Mouse (Mus musculus) adrenal gland, postnatal 10 days (tissue): ENCODE data around the gene Magt1. TPM values are rescaled to one million over a fixed set of nuclear protein-coding genes. Genes with fewer than 3 reads are reported as not detected.
"Not testable (repeated sequence)": the region's sequence is repeated elsewhere in the genome, so short reads cannot be mapped to it uniquely, and the experiment has no call there.

Experiments
- DNase-seq: peaks from one replicate; pipeline ENCODE4 v3.0.0; 2021; ENCODE audit warnings: mixed read lengths
- total RNA-seq, 2 experiments: library from RNA; stranded (reverse); gene quantifications; 2 replicates each; pipeline ENCODE4 v1.2.3; 2021

The Magt1 gene
- total RNA-seq, 2 experiments from 2014 or later: 55.0 to 59.2 TPM

- no peak for DNase-seq
Observed at GRCm38 (mm10) chrX:105953999-105954398, 57.7 kb downstream of the Magt1 start.

GRCm38 (mm10) chrX:105946357-105946756 lies 65.3 kb downstream of the Magt1 start:
- no peak for DNase-seq

DNA sequence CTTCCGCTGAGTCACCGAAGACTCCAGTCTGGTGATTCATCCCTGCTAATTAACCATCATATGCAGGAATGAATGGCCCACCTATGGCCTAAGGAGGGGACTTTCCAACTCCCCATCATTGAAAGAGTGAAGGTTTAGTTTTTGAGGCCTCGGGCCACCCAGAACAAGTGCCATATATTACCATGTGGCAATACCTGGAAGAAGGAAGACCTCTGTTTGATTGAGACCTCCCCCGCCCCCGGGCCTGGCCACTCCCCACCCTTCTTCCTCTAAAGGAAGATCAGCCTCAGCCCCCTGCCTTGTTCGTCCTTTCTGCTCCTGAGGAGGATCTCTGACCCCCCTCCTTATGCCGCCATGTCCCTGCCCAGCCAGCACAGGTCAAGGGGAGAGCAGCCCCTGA lies 72.5 kb downstream of the Magt1 start:
- DNase-seq: no peak

- no peak for DNase-seq
Observed at GRCm38 (mm10) chrX:105937736-105938135, 74.0 kb downstream of the Magt1 start.

- peak; percentile 2 for DNase-seq
Observed at GRCm38 (mm10) chrX:105934341-105934740, 77.4 kb downstream of the Magt1 start.

- no peak for DNase-seq
Observed at GRCm38 (mm10) chrX:105929478-105930038, 82.1 kb downstream of the Magt1 start.

DNA sequence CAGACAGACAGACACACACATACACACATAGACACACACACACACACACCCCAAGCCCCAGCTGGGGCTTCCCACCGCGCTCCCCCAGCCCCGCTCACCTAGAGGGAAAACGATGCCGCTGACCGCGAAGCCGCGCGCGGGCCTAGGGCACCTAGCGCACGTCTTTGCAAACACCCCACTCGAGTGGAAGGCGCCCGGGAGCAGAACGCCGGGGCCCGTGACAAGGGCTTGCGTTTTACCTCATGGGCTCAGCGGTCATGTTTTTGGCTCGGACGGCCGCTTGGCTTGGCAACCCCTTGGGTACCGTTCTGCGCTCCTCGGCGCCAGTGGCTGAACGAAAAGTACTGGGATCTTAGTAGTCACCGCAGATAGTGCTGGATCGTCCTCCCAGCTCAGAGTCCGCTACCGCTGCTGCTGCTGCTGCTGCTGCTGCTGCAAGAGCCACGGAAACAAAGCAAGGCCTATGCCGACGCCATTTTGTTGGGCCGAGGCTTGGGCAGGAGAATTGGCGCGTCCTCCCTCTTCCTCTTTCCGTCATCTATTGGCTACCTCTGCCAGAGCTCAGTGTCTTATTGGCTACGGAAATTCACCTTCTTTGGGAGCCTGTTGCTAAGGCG lies 82.7 kb downstream of the Magt1 start, which contains the start of gene Atrx:
Gene Atrx, minus strand, starts transcription at position 543 of the 617 bp plus-strand sequence.
- DNase-seq: peak; percentile 74

DNA sequence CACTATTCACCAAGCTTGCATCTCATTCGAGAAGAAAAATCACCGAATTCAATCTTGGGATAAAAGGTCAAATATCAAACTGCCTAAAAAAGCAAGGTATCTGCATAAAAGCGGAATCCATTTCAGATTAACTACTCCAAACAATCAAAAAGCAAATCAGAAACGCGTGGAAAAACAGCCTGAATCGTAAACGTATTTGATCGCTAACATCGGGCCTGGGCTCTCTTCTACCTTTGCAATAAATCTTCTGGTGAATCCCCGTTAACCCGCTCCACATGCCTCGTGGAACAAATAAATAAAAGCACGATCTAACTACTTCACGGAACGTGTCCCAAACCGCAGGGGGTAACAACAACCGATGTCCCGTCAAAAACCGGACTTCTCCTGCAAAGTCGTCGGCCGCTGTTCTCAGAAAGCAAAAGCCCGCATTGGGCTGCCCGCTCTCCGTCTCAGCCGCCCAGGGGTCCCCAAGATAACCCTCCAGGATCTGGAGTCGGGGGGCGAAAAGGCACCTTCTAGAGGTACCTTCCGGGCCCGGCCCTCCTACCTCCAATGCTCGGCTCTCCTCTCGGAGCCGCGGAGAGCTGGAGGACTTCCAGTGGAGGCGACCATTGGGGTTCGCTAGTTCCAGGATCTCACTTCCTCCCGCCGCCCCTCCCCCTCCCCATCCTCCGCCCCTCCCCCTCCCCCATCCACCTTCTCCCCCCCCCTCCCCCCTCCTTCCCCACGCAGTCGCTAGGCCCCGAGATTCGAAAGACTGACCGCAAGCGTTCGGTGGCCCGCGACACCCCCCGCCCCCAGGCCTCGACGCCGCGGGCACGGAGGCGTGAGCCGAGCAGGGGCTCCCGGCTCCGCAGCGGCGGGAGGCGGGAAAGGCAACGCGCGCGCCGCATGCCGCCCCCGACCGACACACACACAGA lies 83.5 kb downstream of the Magt1 start:
- peak; percentile 43 for DNase-seq

- DNase-seq: peak; percentile 41
Observed at GRCm38 (mm10) chrX:105926121-105926735, 85.5 kb downstream of the Magt1 start.

- no peak for DNase-seq
Observed at GRCm38 (mm10) chrX:105924326-105925070, 87.2 kb downstream of the Magt1 start.

DNA sequence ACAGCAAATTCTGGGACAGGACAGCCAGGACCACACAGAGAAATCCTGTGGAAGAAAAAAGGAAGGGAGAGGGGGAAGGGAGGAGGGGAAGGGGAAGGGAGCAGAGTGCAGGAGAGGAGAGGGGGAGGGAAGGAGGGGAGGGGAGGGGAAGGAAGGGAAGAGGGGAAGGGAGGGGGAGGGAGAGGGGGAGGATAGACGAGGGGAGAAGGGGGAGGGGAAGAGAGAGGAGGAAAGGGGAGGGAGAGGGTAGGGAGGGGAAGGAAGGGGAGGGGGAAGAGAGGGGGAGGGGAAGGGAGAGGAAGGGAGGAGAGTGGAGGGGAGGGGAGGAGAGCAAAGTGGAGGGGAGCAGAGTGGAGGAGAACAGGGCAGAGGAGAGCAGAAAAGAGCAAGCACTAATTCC lies 87.8 kb downstream of the Magt1 start:
- DNase-seq: no peak

DNA sequence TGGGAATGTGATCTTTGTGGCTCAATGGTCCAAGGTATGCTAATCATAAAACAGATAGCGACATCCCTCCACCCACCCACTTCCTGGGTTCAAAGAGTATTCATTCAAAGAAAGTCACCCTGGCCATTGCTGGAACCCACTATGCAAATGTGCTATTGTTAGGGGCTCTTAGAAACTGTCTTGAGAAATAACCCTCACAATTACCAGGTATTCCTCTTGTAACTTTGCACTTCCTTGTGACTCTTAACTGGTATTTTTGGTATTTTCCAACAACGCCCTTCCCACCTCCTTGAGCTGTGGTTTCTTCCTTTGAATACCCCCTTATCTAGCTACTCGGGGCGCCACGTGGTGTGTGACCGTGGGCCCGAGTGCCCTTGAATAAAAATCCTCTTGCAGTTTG lies 88.7 kb downstream of the Magt1 start:
- not testable (repeated sequence) for DNase-seq

- DNase-seq: peak; percentile 36
Observed at GRCm38 (mm10) chrX:105921421-105921820, 90.3 kb downstream of the Magt1 start.

Other genes with a start within 250 kb of the Magt1 start
- 1 to 10 TPM in 1 of 2 experiments, under 1 TPM in 1; 0.90 to 1.9 TPM for gene Fgf16, start 247.6 kb downstream of the Magt1 start, total RNA-seq
- gene Atrx, start 82.5 kb downstream of the Magt1 start, total RNA-seq: 100 to 1,000 TPM in 1 of 2 experiments, 10 to 100 TPM in 1; 80.8 to 129 TPM
- 100 to 1,000 TPM; 959 to 981 TPM for gene Cox7b, start 3.8 kb upstream of the Magt1 start, total RNA-seq
- gene Atp7a, start 15.4 kb upstream of the Magt1 start, total RNA-seq: 10 to 100 TPM; 22.9 to 26.2 TPM
- 1 to 10 TPM; 1.2 to 1.5 TPM for gene Tlr13, start 131.3 kb upstream of the Magt1 start, total RNA-seq
- gene Pgk1, start 175.2 kb upstream of the Magt1 start, total RNA-seq: 100 to 1,000 TPM; 405 to 424 TPM
- 10 to 100 TPM; 12.2 to 15.5 TPM for gene Taf9b, start 209.3 kb upstream of the Magt1 start, total RNA-seq
- gene Fnd3c2, start 243.5 kb upstream of the Magt1 start, total RNA-seq: under 1 TPM in 1 of 2 experiments, not detected in 1; 0.15 TPM